Mouse (Mus musculus): Measurements from ENCODE around the gene Gprin1. TPM values are rescaled to one million over a fixed set of nuclear protein-coding genes. Genes with fewer than 3 reads are reported as not detected.

The Gprin1 gene
- polyA plus RNA-seq, 1 experiment from 2014 or later: 0.65 TPM

- ATAC-seq (ENCODE audit: insufficient number of reproducible peaks, low FRiP score, low TSS enrichment, low read depth): peak; percentile 31
- Histone ChIP-seq H3K9me3 (replicated peaks) (no peaks in the 10 kb centered on the region), H3K4me1 (peaks cover 20% of the 10 kb centered on the region), H3K36me3 (no peaks in the 10 kb centered on the region), H3K9ac (no peak overlapping the region), H3K4me2 (replicated peaks) (peak overlapping the region; percentile 59), H3K27me3 (peaks cover 63% of the 10 kb centered on the region), H3K27ac (replicated peaks) (no peak overlapping the region), H3K4me3 (replicated peaks) (peak overlapping the region; percentile 40)
- WGBS: 2% methylated on average over 29 of the region's 29 CpGs
Observed at GRCm38 (mm10) chr13:54758756-54759470, 9.2 kb upstream of the Gprin1 start.

- H3K9ac ChIP-seq: no peak overlapping the region
- H3K9me3 ChIP-seq (replicated peaks): no peaks in the 10 kb centered on the region
- H3K27ac ChIP-seq (replicated peaks): no peak overlapping the region
- ATAC-seq (ENCODE audit: insufficient number of reproducible peaks, low FRiP score, low TSS enrichment, low read depth): peak; percentile 78
- no peaks in the 10 kb centered on the region for H3K36me3 ChIP-seq
- peaks cover 57% of the 10 kb centered on the region for H3K27me3 ChIP-seq
- under 1% methylated on average over 43 of the region's 43 CpGs for WGBS
- H3K4me1 ChIP-seq: peaks cover 20% of the 10 kb centered on the region
- peak overlapping the region; percentile 59 for H3K4me2 ChIP-seq (replicated peaks)
- H3K4me3 ChIP-seq (replicated peaks): peak overlapping the region; percentile 40
Observed at GRCm38 (mm10) chr13:54758045-54758755, 8.5 kb upstream of the Gprin1 start.

- H3K36me3 ChIP-seq: no peaks in the 10 kb centered on the region
- no peak for ATAC-seq (ENCODE audit: insufficient number of reproducible peaks, low FRiP score, low TSS enrichment, low read depth)
- H3K9me3 ChIP-seq (replicated peaks): no peaks in the 10 kb centered on the region
- H3K4me1 ChIP-seq: peaks cover 20% of the 10 kb centered on the region
- WGBS: 38% methylated on average over 10 of the region's 10 CpGs
- H3K27me3 ChIP-seq: peaks cover 52% of the 10 kb centered on the region
- no peak overlapping the region; the same call in 1 of the 2 replicates for H3K4me3 ChIP-seq (replicated peaks)
- no peak overlapping the region for H3K9ac ChIP-seq
- peak overlapping the region; percentile 59 for H3K4me2 ChIP-seq (replicated peaks)
- no peak overlapping the region for H3K27ac ChIP-seq (replicated peaks)
Observed at GRCm38 (mm10) chr13:54757093-54757830, 7.6 kb upstream of the Gprin1 start.

- H3K36me3 ChIP-seq: no peaks in the 10 kb centered on the region
- H3K27ac ChIP-seq (replicated peaks): no peak overlapping the region
- 84% methylated on average over 8 of the region's 8 CpGs for WGBS
- peaks cover 20% of the 10 kb centered on the region for H3K4me1 ChIP-seq
- no peak overlapping the region for H3K9ac ChIP-seq
- H3K4me3 ChIP-seq (replicated peaks): no peak overlapping the region
- H3K27me3 ChIP-seq: peaks cover 46% of the 10 kb centered on the region
- no peak for ATAC-seq (ENCODE audit: insufficient number of reproducible peaks, low FRiP score, low TSS enrichment, low read depth)
- no peak overlapping the region for H3K4me2 ChIP-seq (replicated peaks)
- H3K9me3 ChIP-seq (replicated peaks): no peaks in the 10 kb centered on the region
Observed at GRCm38 (mm10) chr13:54756156-54756712, 6.6 kb upstream of the Gprin1 start.

DNA sequence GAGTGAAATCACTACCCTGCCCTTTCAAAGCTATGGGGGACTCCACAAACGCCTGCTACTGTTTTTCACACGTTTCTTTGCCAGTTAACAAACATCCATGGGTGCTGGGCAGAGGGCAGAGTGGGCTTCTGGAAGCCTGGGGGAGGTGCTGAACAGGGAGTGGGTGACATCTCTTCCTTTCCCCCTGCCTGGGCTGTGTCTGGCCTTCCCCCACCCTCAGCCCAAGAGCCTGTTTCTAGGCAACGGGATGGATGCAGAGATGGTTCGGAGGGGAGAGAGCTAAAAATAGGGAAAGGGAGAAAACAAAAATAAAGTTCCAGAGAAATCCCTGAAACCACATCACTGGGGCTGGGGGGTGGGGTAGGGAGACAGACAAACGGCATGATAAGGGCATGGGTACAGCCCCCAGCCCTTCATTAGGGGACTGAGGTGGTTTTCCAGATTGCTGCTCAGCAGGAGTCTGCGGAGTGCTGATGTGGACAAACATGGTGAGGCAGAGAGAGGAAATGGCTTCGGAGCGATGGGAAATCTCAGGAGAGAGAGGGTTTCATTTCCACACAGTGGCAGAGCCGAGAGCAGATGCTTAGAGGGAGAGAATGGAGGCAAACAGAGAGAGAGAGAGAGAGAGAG lies 5.6 kb upstream of the Gprin1 start:
- Histone ChIP-seq H3K9me3 (replicated peaks) (no peaks in the 10 kb centered on the region), H3K27me3 (peaks cover 46% of the 10 kb centered on the region), H3K27ac (replicated peaks) (no peak overlapping the region), H3K4me3 (replicated peaks) (no peak overlapping the region), H3K9ac (no peak overlapping the region), H3K36me3 (no peaks in the 10 kb centered on the region), H3K4me1 (peaks cover 20% of the 10 kb centered on the region), H3K4me2 (replicated peaks) (no peak overlapping the region)
- WGBS: 28% methylated on average over 9 of the region's 9 CpGs
- no peak for ATAC-seq (ENCODE audit: insufficient number of reproducible peaks, low FRiP score, low TSS enrichment, low read depth)

GRCm38 (mm10) chr13:54754169-54755080 lies 4.8 kb upstream of the Gprin1 start:
- H3K4me3 ChIP-seq (replicated peaks): no peak overlapping the region
- WGBS: 45% methylated on average over 12 of the region's 12 CpGs

DNA sequence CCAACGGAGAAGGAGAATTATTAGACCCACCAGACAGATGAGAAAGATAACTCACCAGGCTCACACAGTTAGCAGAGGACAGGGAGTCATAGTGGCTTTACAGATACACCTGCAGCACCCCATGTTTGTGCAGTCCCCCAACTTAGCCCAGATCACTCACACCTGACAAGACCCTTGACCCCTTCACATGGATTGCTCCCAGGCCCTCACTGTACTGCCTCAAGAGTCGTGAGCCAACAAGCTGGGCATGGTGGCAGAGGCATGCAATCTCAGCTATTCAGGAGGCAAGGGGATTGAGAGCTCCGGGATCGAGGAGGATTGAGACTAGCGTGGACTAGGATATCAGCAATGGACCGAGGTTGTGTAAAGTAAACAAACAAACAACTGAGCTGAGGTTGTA lies 4.1 kb upstream of the Gprin1 start:
- H3K27me3 ChIP-seq: peaks cover 46% of the 10 kb centered on the region

More at GRCm38 (mm10) chr13:54754169-54755080, 4.8 kb upstream of the Gprin1 start:
- H3K27ac ChIP-seq (replicated peaks): no peak overlapping the region
- no peak overlapping the region for H3K9ac ChIP-seq
- ATAC-seq (ENCODE audit: insufficient number of reproducible peaks, low FRiP score, low TSS enrichment, low read depth): no peak
- no peaks in the 10 kb centered on the region for H3K9me3 ChIP-seq (replicated peaks)
- H3K36me3 ChIP-seq: no peaks in the 10 kb centered on the region
- H3K4me1 ChIP-seq: peaks cover 23% of the 10 kb centered on the region
- peaks cover 46% of the 10 kb centered on the region for H3K27me3 ChIP-seq
- no peak overlapping the region for H3K4me2 ChIP-seq (replicated peaks)

DNA sequence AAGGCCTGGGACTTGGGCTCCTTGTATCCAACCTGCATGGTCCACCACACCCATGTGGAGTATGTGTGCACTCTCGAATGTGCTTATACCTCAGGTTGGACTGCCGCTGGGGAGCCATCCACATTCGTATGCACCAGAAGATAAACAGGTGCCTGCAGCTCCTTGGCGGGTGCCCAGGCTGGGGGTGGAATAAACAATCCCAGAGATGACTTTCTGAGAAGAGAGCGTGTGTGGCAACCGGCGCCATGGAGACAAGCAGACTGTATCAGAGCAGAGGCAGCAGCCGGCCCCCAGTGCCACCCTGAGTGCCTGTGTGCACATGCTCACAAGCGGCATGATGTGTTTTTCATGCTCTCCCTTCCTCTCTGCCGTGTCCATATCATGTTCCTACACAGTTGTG lies 3.0 kb upstream of the Gprin1 start:
- Histone ChIP-seq H3K4me3 (replicated peaks) (no peak overlapping the region), H3K9ac (no peak overlapping the region), H3K36me3 (no peaks in the 10 kb centered on the region), H3K4me1 (peaks cover 15% of the 10 kb centered on the region), H3K9me3 (replicated peaks) (no peaks in the 10 kb centered on the region), H3K4me2 (replicated peaks) (no peak overlapping the region), H3K27me3 (peaks cover 54% of the 10 kb centered on the region), H3K27ac (replicated peaks) (no peak overlapping the region)
- ATAC-seq (ENCODE audit: insufficient number of reproducible peaks, low FRiP score, low TSS enrichment, low read depth): no peak
- 63% methylated on average over 10 of the region's 10 CpGs for WGBS

More for the DNA sequence above, 4.1 kb upstream of the Gprin1 start:
- Histone ChIP-seq H3K36me3 (no peaks in the 10 kb centered on the region), H3K27ac (replicated peaks) (no peak overlapping the region), H3K9ac (no peak overlapping the region), H3K4me2 (replicated peaks) (no peak overlapping the region), H3K4me1 (peaks cover 24% of the 10 kb centered on the region), H3K4me3 (replicated peaks) (no peak overlapping the region), H3K9me3 (replicated peaks) (no peaks in the 10 kb centered on the region)
- WGBS: 64% methylated on average over 6 of the region's 6 CpGs
- no peak for ATAC-seq (ENCODE audit: insufficient number of reproducible peaks, low FRiP score, low TSS enrichment, low read depth)

GRCm38 (mm10) chr13:54750699-54751098 lies 1.0 kb upstream of the Gprin1 start:
- Histone ChIP-seq H3K4me3 (replicated peaks) (no peak overlapping the region), H3K9me3 (replicated peaks) (no peaks in the 10 kb centered on the region), H3K9ac (no peak overlapping the region), H3K4me2 (replicated peaks) (no peak overlapping the region), H3K27me3 (peaks cover 60% of the 10 kb centered on the region), H3K27ac (replicated peaks) (no peak overlapping the region), H3K4me1 (peaks cover 13% of the 10 kb centered on the region), H3K36me3 (no peaks in the 10 kb centered on the region)
- no peak for ATAC-seq (ENCODE audit: insufficient number of reproducible peaks, low FRiP score, low TSS enrichment, low read depth)
- WGBS: 2% methylated on average over 8 of the region's 8 CpGs
